In genomic region chr5:34933461-34933860, GRCm38 (mm10) we compare ENCODE assay signal across 20 mouse cellular contexts. TPM values are rescaled to one million over a fixed set of nuclear protein-coding genes. Genes with fewer than 3 reads are reported as not detected.
DNase-seq lines count a peak whose midpoint lies in the region; ATAC-seq and TF ChIP-seq lines count a peak whose summit lies in the region.
"Had no signal": no experiment of that assay in that cellular context is flagged by ENCODE, and none has a peak within 500 bp of the region (broad histone marks: within the 10 kb centered on the region; RNA-seq: fewer than 3 reads in every experiment).

No protein-coding gene starts in this region.

- dilution Hi-C loops in CH12.LX (cut with MboI; ENCODE audit: extremely low pct_ligation_motif_present, extremely low pct_unique_long_range_greater_than_20kb, low sequenced_read_pairs): no loop called here

- TF ChIP-seq CTCF in left cerebral cortex, adult 2 months (IDR thresholded peaks at IDR 0.05): peak; percentile 45
- TF ChIP-seq CTCF in CH12.LX (conservative IDR thresholded peaks at IDR 0.05 in 1 of 2, IDR thresholded peaks at IDR 0.05 in 1 of 2; ENCODE audit: low read depth in 2 of 2, low read length in 2 of 2): peak; percentile 44 to 48; a peak in 3 of 4 replicates

- ATAC-seq in megakaryocyte progenitor cell, adult 5-6 weeks (replicated peaks; ENCODE audit: poor library complexity): peak; percentile 44; the same call in 1 of the 2 replicates
- ATAC-seq in heart, embryonic 11.5 days (replicated peaks; ENCODE audit: insufficient number of reproducible peaks, low FRiP score, low TSS enrichment): no peak
- ATAC-seq: activated CD4-positive, CD25-positive, alpha-beta regulatory T cell, adult 4 months; forebrain, embryonic 13.5 days had no signal

- H3K36me3 ChIP-seq in CH12.LX (replicated peaks in 1 of 2; ENCODE audit: control insufficient read depth in 1 of 2, insufficient read depth in 1 of 2, low read length in 1 of 2): no peaks in the 10 kb centered on the region
- H3K36me3 ChIP-seq in heart, embryonic 11.5 days (ENCODE audit: control insufficient read depth, insufficient read depth, low read length): no peaks in the 10 kb centered on the region
- H3K36me3 ChIP-seq: embryonic facial prominence, embryonic 13.5 days had no signal

- in situ Hi-C loops in CH12.LX (cut with MboI; ENCODE audit: low pct_ligation_motif_present, low pct_unique_long_range_greater_than_20kb, low sequenced_read_pairs): no loop called here

- no peak overlapping the region for H3K9ac ChIP-seq in CH12.LX (ENCODE audit: insufficient read depth, low read depth)
- H3K9ac ChIP-seq in heart, embryonic 11.5 days (ENCODE audit: low read depth, low read length): no peak overlapping the region
- H3K9ac ChIP-seq: embryonic facial prominence, embryonic 13.5 days; forebrain, embryonic 13.5 days had no signal

- H3K79me2 ChIP-seq in CH12.LX (replicated peaks; ENCODE audit: control insufficient read depth, extremely low read depth, insufficient read depth, poor library complexity, severe bottlenecking): no peaks in the 10 kb centered on the region

- peak; percentile 20 for DNase-seq in adrenal gland, postnatal 14 days
- DNase-seq in adrenal gland, postnatal 4 days (ENCODE audit: low spot score in 2 of 2): no peak
- DNase-seq in left cerebral cortex, adult 2 months (ENCODE audit: extremely low spot score in 1 of 2, low spot score in 2 of 2): no peak
- DNase-seq in left cerebral cortex, postnatal 36 days (ENCODE audit: low spot score in 2 of 2): no peak
- no peak for DNase-seq in CH12.LX (ENCODE audit: extremely low read depth)
- DNase-seq in layer of hippocampus, adult 18-20 months (ENCODE audit: low spot score in 2 of 2): no peak
- DNase-seq: cerebellum, adult 9-11 months; heart, adult 18-20 months; heart, postnatal 4 days; kidney, adult 9 months; layer of hippocampus, postnatal 36 days; right cerebral cortex, postnatal 4 days had no signal

- peaks cover 2% of the 10 kb centered on the region for H3K9me3 ChIP-seq in CH12.LX (replicated peaks; ENCODE audit: low read length)
- H3K9me3 ChIP-seq in heart, embryonic 11.5 days (replicated peaks; ENCODE audit: control insufficient read depth, low read length): no peaks in the 10 kb centered on the region
- H3K9me3 ChIP-seq: forebrain, embryonic 13.5 days had no signal

- TF ChIP-seq POLR2A in CH12.LX (IDR thresholded peaks at IDR 0.05; ENCODE audit: low read depth, low read length): no peak

- no peak overlapping the region for H3K4me2 ChIP-seq in CH12.LX (ENCODE audit: insufficient read depth, low read depth, poor library complexity, severe bottlenecking)
- H3K4me2 ChIP-seq in heart, embryonic 11.5 days: no peak overlapping the region
- H3K4me2 ChIP-seq: embryonic facial prominence, embryonic 13.5 days; forebrain, embryonic 13.5 days had no signal

- 88% methylated on average over 1 of the region's 1 CpGs for WGBS in heart, embryonic 11.5 days (ENCODE audit: insufficient replicate concordance)

- peak; percentile 11; the same call in 1 of the 2 replicates for TF ChIP-seq RAD21 in CH12.LX (IDR thresholded peaks at IDR 0.05; ENCODE audit: low read depth, low read length)

- peaks cover 22% of the 10 kb centered on the region for H3K27me3 ChIP-seq in CH12.LX (replicated peaks)
- no peaks in the 10 kb centered on the region for H3K27me3 ChIP-seq in heart, embryonic 11.5 days (ENCODE audit: control insufficient read depth, insufficient read depth, low read length)
- H3K27me3 ChIP-seq: embryonic facial prominence, embryonic 13.5 days; forebrain, embryonic 13.5 days had no signal

- no peak overlapping the region for H3K27ac ChIP-seq in left cerebral cortex, adult 2 months
- no peak overlapping the region for H3K27ac ChIP-seq in CH12.LX (ENCODE audit: insufficient read depth, low read depth)
- no peak overlapping the region for H3K27ac ChIP-seq in heart, embryonic 11.5 days (ENCODE audit: low read depth, low read length)
- H3K27ac ChIP-seq: embryonic facial prominence, embryonic 13.5 days; forebrain, embryonic 13.5 days; macrophage had no signal

- H3K4me1 ChIP-seq in CH12.LX (ENCODE audit: control insufficient read depth in 1 of 2, insufficient read depth in 2 of 2): no peaks in the 10 kb centered on the region
- H3K4me1 ChIP-seq in heart, embryonic 11.5 days (ENCODE audit: control insufficient read depth, insufficient read depth, low read length): peaks cover 16% of the 10 kb centered on the region

- no peak overlapping the region for H3K4me3 ChIP-seq in left cerebral cortex, adult 2 months
- no peak overlapping the region for H3K4me3 ChIP-seq in CH12.LX (replicated peaks in 1 of 3; ENCODE audit: low read depth in 2 of 3, low read length in 2 of 3, poor library complexity in 1 of 3)
- H3K4me3 ChIP-seq in heart, embryonic 11.5 days (ENCODE audit: low read depth, low read length): no peak overlapping the region
- H3K4me3 ChIP-seq: embryonic facial prominence, embryonic 13.5 days; forebrain, embryonic 13.5 days had no signal

- TF ChIP-seq EP300 in CH12.LX (IDR thresholded peaks at IDR 0.05; ENCODE audit: low read length): no peak

- intact Hi-C loops in left cerebral cortex, adult 2 months (cut with DNase I): no loop called here
- intact Hi-C loops in left cerebral cortex, postnatal 36 days (cut with DNase I): no loop called here

TF ChIP-seq in CH12.LX, 34 proteins besides CTCF, POLR2A, EP300 and RAD21:
- TF ChIP-seq SMC3 (IDR thresholded peaks at IDR 0.05; ENCODE audit: low read depth, low read length): peak; percentile 36
- no peak for TF ChIP-seq USF2 (conservative IDR thresholded peaks at IDR 0.05; ENCODE audit: low read depth, low read length)
- no peak for TF ChIP-seq ETS1 (conservative IDR thresholded peaks at IDR 0.05; ENCODE audit: low read depth, low read length)

RNA-seq across cellular contexts. Expression of gene Rgs12, which starts 15.8 kb away (rescaled TPM):
- total RNA-seq in adrenal gland, postnatal 14 days (2021): 31.0 and 31.9 TPM in 2 replicates
- total RNA-seq in adrenal gland, postnatal 4 days (2021): 10 to 100 TPM; 57.1 to 64.9 TPM
- 10 to 100 TPM; 40.5 to 48.3 TPM for total RNA-seq in left cerebral cortex, adult 2 months (2021)
- 10 to 100 TPM; 51.1 to 55.7 TPM for total RNA-seq in left cerebral cortex, postnatal 36 days (2021)
- total RNA-seq in CH12.LX (2012; rRNA removed): 5.9 and 6.8 TPM in 2 replicates
- 9.8 and 10.1 TPM in 2 replicates for total RNA-seq in CH12.LX (2014; rRNA removed)
- polyA plus RNA-seq in CH12.LX (2012; ENCODE audit: insufficient read length, low read depth): 8.1 and 8.3 TPM in 2 replicates
- total RNA-seq in megakaryocyte progenitor cell, adult 5-6 weeks (2015): 9.7 and 12.2 TPM in 2 replicates
- 8.3 and 11.8 TPM in 2 replicates for total RNA-seq in megakaryocyte progenitor cell, adult 5-6 weeks (2017)
- total RNA-seq in layer of hippocampus, adult 18-20 months (2021): 10 to 100 TPM; 43.3 to 44.2 TPM
- polyA plus RNA-seq in heart, embryonic 11.5 days (2014; fragmentation: Nextera tagmentation; extraction: Ambion mirVana): 25.6 and 29.5 TPM in 2 replicates

RNA-seq across cellular contexts. Expression of gene Msantd1, which starts 25.6 kb away (rescaled TPM):
- total RNA-seq in adrenal gland, postnatal 14 days (2021): 1.4 TPM in 2 replicates
- 1 to 10 TPM; 1.9 to 2.9 TPM for total RNA-seq in adrenal gland, postnatal 4 days (2021)
- total RNA-seq in left cerebral cortex, adult 2 months (2021): 1 to 10 TPM; 4.2 to 6.7 TPM
- 1 to 10 TPM; 5.4 to 8.2 TPM for total RNA-seq in left cerebral cortex, postnatal 36 days (2021)
- total RNA-seq in CH12.LX (2012; rRNA removed) (0.38 and 0.71 TPM in 2 replicates), CH12.LX (2014; rRNA removed) (0.36 and 0.99 TPM in 2 replicates)
- polyA plus RNA-seq in CH12.LX (2012; ENCODE audit: insufficient read length, low read depth): 0.64 and 1.1 TPM in 2 replicates
- 0.44 and 0.95 TPM in 2 replicates for total RNA-seq in megakaryocyte progenitor cell, adult 5-6 weeks (2015)
- total RNA-seq in megakaryocyte progenitor cell, adult 5-6 weeks (2017): 0.08 and 0.30 TPM in 2 replicates
- total RNA-seq in layer of hippocampus, adult 18-20 months (2021): 1 to 10 TPM; 5.7 to 6.2 TPM
- 0.42 and 0.97 TPM in 2 replicates for polyA plus RNA-seq in heart, embryonic 11.5 days (2014; fragmentation: Nextera tagmentation; extraction: Ambion mirVana)
- total RNA-seq: monocyte, adult 5-6 weeks had no signal
- polyA plus RNA-seq: C2C12 had no signal
